Mouse (Mus musculus) erythroblast, embryonic 14.5 days (primary cell): ENCODE measurements around the gene Dlgap4. TPM values are rescaled to one million over a fixed set of nuclear protein-coding genes. Genes with fewer than 3 reads are reported as not detected.

Experiments
- H3K27me3 ChIP-seq: 2 replicates; pipeline ENCODE4 v1.6.1; 2012; ENCODE audit warnings: inconsistent platforms; ENCODE audit not compliant: control insufficient read depth
- H3K36me3 ChIP-seq: 2 replicates; pipeline ENCODE4 v1.6.1; 2012; ENCODE audit warnings: mild to moderate bottlenecking, inconsistent platforms; ENCODE audit not compliant: control insufficient read depth
- H3K4me1 ChIP-seq: 2 replicates; pipeline ENCODE4 v1.6.1; 2012; ENCODE audit warnings: inconsistent platforms; ENCODE audit not compliant: control insufficient read depth
- H3K4me3 ChIP-seq: replicated peaks from 2 replicates; pipeline ENCODE3; 2012; ENCODE audit warnings: moderate library complexity, mild to moderate bottlenecking, inconsistent platforms
- H3K9me3 ChIP-seq: 2 replicates; pipeline ENCODE4 v1.6.1; 2012; ENCODE audit warnings: low read length, inconsistent platforms, mixed read lengths; ENCODE audit not compliant: control insufficient read depth
- GATA1 ChIP-seq: IDR thresholded peaks from 2 replicates; pipeline ENCODE4 v1.6.1; 2012; ENCODE audit warnings: low read length, inconsistent platforms, mixed read lengths
- TAL1 ChIP-seq: IDR thresholded peaks from 3 replicates; pipeline ENCODE4 v1.6.1; 2012; ENCODE audit warnings: low read length, inconsistent platforms, mixed read lengths
- polyA plus RNA-seq: library from polyadenylated mRNA; stranded (reverse); fragments of >175 nt; gene quantifications from 2 replicates; pipeline ENCODE4 v1.2.3, GENCODE M21; 2012

The Dlgap4 gene
- 1.3 and 2.2 TPM in 2 replicates for polyA plus RNA-seq

DNA sequence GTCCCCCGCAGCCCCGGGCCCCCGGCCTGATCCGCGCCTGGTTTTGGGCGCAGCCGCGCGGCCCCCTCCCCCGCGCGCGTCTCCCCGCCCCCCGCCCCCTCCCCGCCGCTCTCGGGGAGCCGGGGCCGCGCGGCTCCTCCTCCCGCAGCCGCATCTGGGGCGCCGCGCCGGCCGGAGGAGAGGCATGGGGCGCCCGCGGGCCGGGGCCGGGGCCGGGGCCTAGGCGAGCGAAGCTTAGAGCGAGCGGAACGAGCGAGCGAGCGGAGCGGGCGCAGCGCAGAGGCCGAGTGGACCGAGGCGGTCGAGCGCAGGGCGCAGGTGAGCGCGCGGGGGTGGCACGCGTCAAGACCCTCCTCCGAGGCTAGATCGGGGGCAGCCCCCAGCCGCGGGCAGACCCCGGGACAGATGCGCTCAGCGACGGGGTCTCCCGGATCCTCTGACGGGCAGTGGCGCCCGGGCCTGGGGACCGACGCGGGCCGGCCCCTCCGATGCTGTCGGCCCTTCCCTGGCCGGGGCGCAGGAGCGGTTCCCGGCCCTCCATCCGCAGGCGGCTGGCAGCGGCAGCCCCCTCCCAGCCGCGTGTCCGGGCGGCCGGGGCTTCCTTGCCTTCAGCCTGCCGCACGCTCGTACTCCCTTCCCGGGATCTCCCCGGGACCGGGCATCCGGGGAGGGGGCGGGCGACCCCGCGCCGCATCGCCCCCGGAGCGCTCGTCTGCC, at the start of gene Dlgap4:
Gene Dlgap4, plus strand, starts transcription at position 165 of the 717 bp plus-strand sequence.
- H3K9me3 ChIP-seq = no peaks in the 10 kb centered on the region
- peak within 1 kb of the TSS; percentile 14 for H3K4me3 ChIP-seq
- TF ChIP-seq GATA1 = no peak
- no peak for TF ChIP-seq TAL1
- H3K4me1 ChIP-seq = no peaks in the 10 kb centered on the region
- peaks cover 79% of the 10 kb centered on the region for H3K27me3 ChIP-seq
- no peaks in the 10 kb centered on the region for H3K36me3 ChIP-seq

DNA sequence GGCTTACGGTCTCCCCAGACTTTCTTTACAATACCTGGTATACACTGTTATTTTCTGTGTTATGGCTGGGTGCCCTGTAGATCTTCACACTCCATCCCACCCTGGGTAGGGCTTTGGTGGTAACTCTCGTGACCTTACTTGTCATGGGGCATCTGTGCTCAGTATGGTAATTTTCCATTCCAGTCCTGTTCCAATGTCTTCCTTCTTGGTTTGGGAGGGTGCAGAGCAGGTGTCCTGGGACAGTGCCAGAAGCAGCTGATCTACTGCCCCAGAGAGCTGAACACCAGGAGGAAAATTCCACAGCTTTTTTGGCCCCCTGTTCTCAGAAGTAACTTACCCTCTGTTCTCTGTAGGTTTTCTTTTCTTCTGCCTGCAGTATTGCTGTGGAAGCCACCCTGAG, 47.0 kb upstream of the Dlgap4 start:
- Histone ChIP-seq H3K27me3 (no peaks in the 10 kb centered on the region), H3K9me3 (no peaks in the 10 kb centered on the region), H3K36me3 (peaks cover 62% of the 10 kb centered on the region), H3K4me3 (no peak overlapping the region), H3K4me1 (peaks cover 3% of the 10 kb centered on the region)
- no peak for TF ChIP-seq GATA1

GRCm38 (mm10) chr2:156568647-156569046, 44.9 kb upstream of the Dlgap4 start:
- no peaks in the 10 kb centered on the region for H3K4me1 ChIP-seq
- no peaks in the 10 kb centered on the region for H3K27me3 ChIP-seq
- no peak overlapping the region for H3K4me3 ChIP-seq
- H3K36me3 ChIP-seq = peaks cover 51% of the 10 kb centered on the region
- H3K9me3 ChIP-seq = no peaks in the 10 kb centered on the region
- TF ChIP-seq TAL1 = no peak
- no peak for TF ChIP-seq GATA1

- no peaks in the 10 kb centered on the region for H3K9me3 ChIP-seq
- H3K4me1 ChIP-seq = no peaks in the 10 kb centered on the region
- H3K4me3 ChIP-seq = no peak overlapping the region
- peaks cover 45% of the 10 kb centered on the region for H3K36me3 ChIP-seq
- TF ChIP-seq GATA1 = no peak
- no peak for TF ChIP-seq TAL1
- no peaks in the 10 kb centered on the region for H3K27me3 ChIP-seq
These were observed 44.2 kb upstream of the Dlgap4 start for GRCm38 (mm10) chr2:156569261-156569660.

DNA sequence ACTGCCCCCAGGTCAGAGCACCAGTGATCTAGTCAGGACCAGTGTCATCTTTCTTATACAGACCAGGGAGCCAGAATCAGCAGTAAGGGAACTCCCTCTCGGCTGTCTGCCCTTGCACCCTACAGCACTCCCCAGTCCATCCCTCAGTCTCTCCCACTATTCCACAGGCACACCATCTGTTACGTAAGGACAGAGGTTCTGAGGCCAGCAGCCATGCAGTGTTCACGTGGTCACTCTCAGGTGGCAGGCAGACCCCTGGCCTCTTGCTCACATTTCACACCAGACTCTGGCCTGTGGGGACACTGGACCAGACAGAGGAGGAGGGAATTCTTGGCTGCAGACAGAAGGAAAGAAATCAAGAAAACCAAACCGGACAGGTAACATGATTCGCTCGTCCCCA, 42.0 kb upstream of the Dlgap4 start:
- Histone ChIP-seq H3K9me3 (no peaks in the 10 kb centered on the region), H3K4me3 (no peak overlapping the region), H3K4me1 (no peaks in the 10 kb centered on the region), H3K36me3 (peaks cover 28% of the 10 kb centered on the region), H3K27me3 (no peaks in the 10 kb centered on the region)
- TF ChIP-seq GATA1 (no peak), TAL1 (no peak)

DNA sequence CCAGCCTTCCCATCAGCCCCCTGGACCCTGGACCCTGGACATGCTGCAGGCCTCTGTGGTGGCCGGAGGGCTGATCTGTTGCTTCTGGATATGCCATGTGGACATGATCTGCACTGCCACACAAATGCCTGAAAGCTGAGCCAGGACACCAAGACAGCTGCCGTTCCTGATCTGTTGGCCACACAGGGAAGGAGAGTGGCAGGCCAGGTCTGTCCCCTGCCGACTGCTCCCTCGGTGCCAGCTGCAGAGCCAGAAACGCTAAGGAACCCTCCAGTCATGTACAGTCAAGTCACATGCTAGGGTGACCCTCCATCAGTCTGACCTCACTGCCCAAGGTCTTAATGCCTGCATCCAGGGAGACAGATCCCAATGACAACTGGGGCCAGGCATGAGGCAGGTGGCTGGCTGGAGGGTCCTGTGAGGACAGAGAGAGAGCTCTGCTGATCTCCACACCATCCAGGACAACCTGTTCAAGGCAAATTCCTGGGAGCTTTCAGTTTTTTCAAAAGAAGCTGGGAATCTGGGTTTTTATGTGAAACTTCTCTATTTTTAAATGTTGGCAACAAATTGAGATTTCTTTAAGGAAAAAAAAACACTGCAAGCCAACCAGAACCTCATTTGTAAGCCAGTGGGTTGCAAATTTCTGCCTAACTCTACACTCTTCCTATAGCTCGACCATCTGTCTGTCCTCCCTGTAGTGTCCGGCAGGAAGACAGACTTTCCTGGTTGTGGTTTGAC, 36.5 kb upstream of the Dlgap4 start:
- Histone ChIP-seq H3K36me3 (no peaks in the 10 kb centered on the region), H3K4me3 (no peak overlapping the region), H3K9me3 (no peaks in the 10 kb centered on the region), H3K27me3 (no peaks in the 10 kb centered on the region), H3K4me1 (no peaks in the 10 kb centered on the region)
- TF ChIP-seq TAL1 (no peak), GATA1 (no peak)

DNA sequence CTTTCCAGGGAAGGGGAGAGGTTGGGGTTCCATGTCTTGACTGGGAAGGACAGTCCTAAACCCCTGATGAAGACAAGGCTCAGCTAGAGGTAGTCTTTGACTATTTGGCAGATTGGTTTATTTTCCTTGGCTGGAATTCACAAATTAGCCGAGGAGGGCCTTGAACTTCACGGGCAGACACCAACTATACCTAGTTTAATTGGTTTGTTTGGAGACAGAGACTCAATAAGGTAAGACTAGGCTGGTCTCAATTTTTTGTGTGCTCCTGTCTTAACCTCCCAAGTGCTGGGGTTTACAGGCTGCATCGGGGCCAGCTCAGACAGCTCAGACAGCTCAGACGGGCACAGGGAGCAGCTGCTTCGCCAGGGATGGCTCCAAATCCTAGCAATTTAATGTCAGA, 33.0 kb upstream of the Dlgap4 start:
- no peak overlapping the region for H3K4me3 ChIP-seq
- TF ChIP-seq GATA1 (no peak), TAL1 (no peak)
- H3K4me1 ChIP-seq = no peaks in the 10 kb centered on the region
- no peaks in the 10 kb centered on the region for H3K36me3 ChIP-seq
- no peaks in the 10 kb centered on the region for H3K9me3 ChIP-seq
- H3K27me3 ChIP-seq = no peaks in the 10 kb centered on the region

- Histone ChIP-seq H3K27me3 (no peaks in the 10 kb centered on the region), H3K4me1 (no peaks in the 10 kb centered on the region), H3K9me3 (no peaks in the 10 kb centered on the region), H3K36me3 (no peaks in the 10 kb centered on the region), H3K4me3 (no peak overlapping the region)
- no peak for TF ChIP-seq GATA1
- no peak for TF ChIP-seq TAL1
These were observed 32.3 kb upstream of the Dlgap4 start for GRCm38 (mm10) chr2:156581244-156581643.

DNA sequence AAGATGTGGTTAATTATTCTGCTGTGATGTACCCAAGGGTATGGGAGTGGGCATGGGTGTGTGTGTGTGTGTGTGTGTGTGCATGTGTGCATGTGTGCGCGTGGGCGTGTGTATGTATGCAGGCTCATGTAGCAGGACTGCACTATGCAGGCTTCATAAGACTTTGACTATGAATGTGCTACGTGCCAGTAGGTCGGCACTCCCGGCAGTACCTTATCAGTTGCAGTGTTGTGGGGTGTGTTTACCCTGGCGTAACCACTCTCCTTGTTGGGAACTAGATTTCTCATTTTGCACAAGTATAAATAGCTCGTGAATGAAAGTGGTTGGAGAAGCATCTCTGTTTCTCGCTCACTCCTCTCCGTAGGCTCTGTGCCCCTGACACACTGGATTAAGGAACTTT, 30.6 kb upstream of the Dlgap4 start:
- no peaks in the 10 kb centered on the region for H3K27me3 ChIP-seq

More for the DNA sequence above, 30.6 kb upstream of the Dlgap4 start:
- Histone ChIP-seq H3K36me3 (no peaks in the 10 kb centered on the region), H3K9me3 (no peaks in the 10 kb centered on the region), H3K4me1 (no peaks in the 10 kb centered on the region), H3K4me3 (no peak overlapping the region)
- TF ChIP-seq GATA1 (no peak), TAL1 (no peak)
